Mouse (Mus musculus) limb, embryonic 11.5 days (tissue): ENCODE measurements around the gene Ror1. TPM values are rescaled to one million over a fixed set of nuclear protein-coding genes. Genes with fewer than 3 reads are reported as not detected.

ENCODE experiments used
- ATAC-seq: fragments of 200-750 bp; cut with Nextera tagmentation; 2 replicates; pipeline ENCODE4 v1.8.0; 2017; ENCODE audit warnings: low read depth; ENCODE audit not compliant: insufficient number of reproducible peaks, low FRiP score, low TSS enrichment
- DNase-seq: peaks from one replicate; pipeline ENCODE4 v3.0.0-alpha.2; 2015; ENCODE audit warnings: low spot score
- H3K27ac ChIP-seq: fragments of 300-500 bp; sonication (generic); replicated peaks from 2 replicates; pipeline ENCODE4 v1.5.1; 2014; ENCODE audit warnings: low read depth, mild to moderate bottlenecking, low read length
- H3K27me3 ChIP-seq: fragments of 300-500 bp; sonication (generic); 2 replicates; pipeline ENCODE4 v1.6.1; 2014; ENCODE audit warnings: mild to moderate bottlenecking, low read length, mixed read lengths; ENCODE audit not compliant: control insufficient read depth, insufficient read depth
- H3K36me3 ChIP-seq: fragments of 300-500 bp; sonication (generic); 2 replicates; pipeline ENCODE4 v1.6.1; 2014; ENCODE audit warnings: mild to moderate bottlenecking, low read length, moderate library complexity, mixed read lengths; ENCODE audit not compliant: control insufficient read depth, insufficient read depth
- H3K4me1 ChIP-seq: fragments of 300-500 bp; sonication (generic); 2 replicates; pipeline ENCODE4 v1.6.1; 2014; ENCODE audit warnings: low read length, mixed read lengths; ENCODE audit not compliant: control insufficient read depth, insufficient read depth
- H3K4me2 ChIP-seq: fragments of 300-500 bp; sonication (generic); 2 replicates; pipeline ENCODE4 v1.6.1; 2014; ENCODE audit warnings: low read depth, mild to moderate bottlenecking, moderate library complexity; ENCODE audit not compliant: severe bottlenecking
- H3K4me3 ChIP-seq: fragments of 300-500 bp; sonication (generic); 2 replicates; pipeline ENCODE4 v1.5.1; 2014; ENCODE audit warnings: low read depth, low read length
- H3K9ac ChIP-seq: fragments of 300-500 bp; sonication (generic); 2 replicates; pipeline ENCODE4 v1.6.1; 2014; ENCODE audit warnings: mild to moderate bottlenecking, low read length
- H3K9me3 ChIP-seq: fragments of 300-500 bp; sonication (generic); 2 replicates; pipeline ENCODE4 v1.6.1; 2016; ENCODE audit warnings: low read length; ENCODE audit not compliant: control insufficient read depth
- WGBS: fragments of 180-500 bp; shearing (Covaris S2); extraction: QIAGEN DNeasy Blood & Tissue Kit; methylation state at CpG from one replicate; pipeline ENCODE4 v1.1.7; 2014; 5-methylcytosine and 5-hydroxymethylcytosine counted together
- polyA plus RNA-seq: library from polyadenylated mRNA; unstranded; fragments of >200 nt; fragmentation: Nextera tagmentation; extraction: Ambion mirVana; gene quantifications from 2 replicates; pipeline ENCODE4 v1.2.1, GENCODE M21; 2014

The Ror1 gene
- polyA plus RNA-seq, 1 experiment from 2014 or later, result 12.6 TPM

GRCm38 (mm10) chr4:100175594-100175993, 80.0 kb downstream of the Ror1 start:
- Histone ChIP-seq H3K27ac (no peak overlapping the region), H3K9me3 (no peaks in the 10 kb centered on the region), H3K9ac (no peak overlapping the region), H3K27me3 (no peaks in the 10 kb centered on the region), H3K4me2 (no peak overlapping the region), H3K4me1 (peaks cover 8% of the 10 kb centered on the region), H3K4me3 (no peak overlapping the region), H3K36me3 (no peaks in the 10 kb centered on the region)
- 88% methylated on average over 7 of the region's 7 CpGs for WGBS
- DNase-seq (no peak), ATAC-seq (no peak)

- H3K4me3 ChIP-seq, result no peak overlapping the region
- no peak for DNase-seq
- no peak overlapping the region for H3K27ac ChIP-seq
- no peaks in the 10 kb centered on the region for H3K27me3 ChIP-seq
- 85% methylated on average over 3 of the region's 3 CpGs for WGBS
- no peaks in the 10 kb centered on the region; the same call in 1 of the 2 replicates for H3K4me1 ChIP-seq
- no peaks in the 10 kb centered on the region for H3K9me3 ChIP-seq
- ATAC-seq, result no peak
- H3K4me2 ChIP-seq, result no peak overlapping the region
- H3K9ac ChIP-seq, result no peak overlapping the region
- no peaks in the 10 kb centered on the region for H3K36me3 ChIP-seq
Measured at GRCm38 (mm10) chr4:100178316-100178715, 82.7 kb downstream of the Ror1 start.

GRCm38 (mm10) chr4:100181676-100182075, 86.1 kb downstream of the Ror1 start:
- Histone ChIP-seq H3K4me3 (no peak overlapping the region), H3K4me2 (no peak overlapping the region), H3K27me3 (no peaks in the 10 kb centered on the region), H3K36me3 (no peaks in the 10 kb centered on the region), H3K4me1 (no peaks in the 10 kb centered on the region; the same call in 1 of the 2 replicates), H3K27ac (no peak overlapping the region), H3K9me3 (no peaks in the 10 kb centered on the region), H3K9ac (no peak overlapping the region)
- ATAC-seq (no peak), DNase-seq (no peak)
- 84% methylated on average over 5 of the region's 5 CpGs for WGBS

- ATAC-seq (no peak), DNase-seq (no peak)
- Histone ChIP-seq H3K36me3 (no peaks in the 10 kb centered on the region), H3K4me2 (no peak overlapping the region), H3K4me1 (0 out of 2 replicates have a peak, but pooled peaks cover 3% of the 10 kb centered on the region), H3K4me3 (no peak overlapping the region), H3K9me3 (no peaks in the 10 kb centered on the region), H3K27me3 (no peaks in the 10 kb centered on the region), H3K9ac (no peak overlapping the region), H3K27ac (no peak overlapping the region)
- 82% methylated on average over 8 of the region's 8 CpGs for WGBS
Measured at GRCm38 (mm10) chr4:100186781-100187180, 91.2 kb downstream of the Ror1 start.

GRCm38 (mm10) chr4:100187563-100188200, 92.1 kb downstream of the Ror1 start:
- no peak overlapping the region for H3K27ac ChIP-seq
- H3K4me3 ChIP-seq, result no peak overlapping the region
- no peak overlapping the region for H3K9ac ChIP-seq
- H3K36me3 ChIP-seq, result no peaks in the 10 kb centered on the region
- 69% methylated on average over 6 of the region's 6 CpGs for WGBS
- H3K4me2 ChIP-seq, result no peak overlapping the region
- H3K9me3 ChIP-seq, result no peaks in the 10 kb centered on the region
- 0 out of 2 replicates have a peak, but pooled peaks cover 3% of the 10 kb centered on the region for H3K4me1 ChIP-seq
- ATAC-seq (no peak), DNase-seq (no peak)
- no peaks in the 10 kb centered on the region for H3K27me3 ChIP-seq

- ATAC-seq, result no peak
Measured at GRCm38 (mm10) chr4:100188201-100188699, 92.7 kb downstream of the Ror1 start.

GRCm38 (mm10) chr4:100191483-100191882, 95.9 kb downstream of the Ror1 start:
- Histone ChIP-seq H3K27ac (no peak overlapping the region), H3K4me3 (no peak overlapping the region), H3K4me2 (no peak overlapping the region), H3K9ac (no peak overlapping the region), H3K9me3 (no peaks in the 10 kb centered on the region), H3K36me3 (no peaks in the 10 kb centered on the region), H3K4me1 (0 out of 2 replicates have a peak, but pooled peaks cover 3% of the 10 kb centered on the region), H3K27me3 (no peaks in the 10 kb centered on the region)
- 65% methylated on average over 6 of the region's 6 CpGs for WGBS
- DNase-seq (no peak), ATAC-seq (no peak)

More at GRCm38 (mm10) chr4:100188201-100188699, 92.7 kb downstream of the Ror1 start:
- Histone ChIP-seq H3K9ac (no peak overlapping the region), H3K27ac (no peak overlapping the region), H3K27me3 (no peaks in the 10 kb centered on the region), H3K4me1 (0 out of 2 replicates have a peak, but pooled peaks cover 3% of the 10 kb centered on the region), H3K36me3 (no peaks in the 10 kb centered on the region), H3K4me3 (no peak overlapping the region), H3K9me3 (no peaks in the 10 kb centered on the region), H3K4me2 (no peak overlapping the region)
- WGBS, result 41% methylated on average over 4 of the region's 4 CpGs
- no peak for DNase-seq

- no peak overlapping the region for H3K27ac ChIP-seq
- DNase-seq, result no peak
- no peak for ATAC-seq
- H3K9me3 ChIP-seq, result no peaks in the 10 kb centered on the region
- H3K9ac ChIP-seq, result no peak overlapping the region
- no peaks in the 10 kb centered on the region for H3K27me3 ChIP-seq
- WGBS, result 70% methylated on average over 3 of the region's 3 CpGs
- H3K4me1 ChIP-seq, result no peaks in the 10 kb centered on the region
- no peak overlapping the region for H3K4me3 ChIP-seq
- no peaks in the 10 kb centered on the region for H3K36me3 ChIP-seq
- H3K4me2 ChIP-seq, result no peak overlapping the region
Measured at GRCm38 (mm10) chr4:100194136-100194535, 98.5 kb downstream of the Ror1 start.
